ENCODE assay signal across 9 mouse cellular contexts in the genomic region with DNA sequence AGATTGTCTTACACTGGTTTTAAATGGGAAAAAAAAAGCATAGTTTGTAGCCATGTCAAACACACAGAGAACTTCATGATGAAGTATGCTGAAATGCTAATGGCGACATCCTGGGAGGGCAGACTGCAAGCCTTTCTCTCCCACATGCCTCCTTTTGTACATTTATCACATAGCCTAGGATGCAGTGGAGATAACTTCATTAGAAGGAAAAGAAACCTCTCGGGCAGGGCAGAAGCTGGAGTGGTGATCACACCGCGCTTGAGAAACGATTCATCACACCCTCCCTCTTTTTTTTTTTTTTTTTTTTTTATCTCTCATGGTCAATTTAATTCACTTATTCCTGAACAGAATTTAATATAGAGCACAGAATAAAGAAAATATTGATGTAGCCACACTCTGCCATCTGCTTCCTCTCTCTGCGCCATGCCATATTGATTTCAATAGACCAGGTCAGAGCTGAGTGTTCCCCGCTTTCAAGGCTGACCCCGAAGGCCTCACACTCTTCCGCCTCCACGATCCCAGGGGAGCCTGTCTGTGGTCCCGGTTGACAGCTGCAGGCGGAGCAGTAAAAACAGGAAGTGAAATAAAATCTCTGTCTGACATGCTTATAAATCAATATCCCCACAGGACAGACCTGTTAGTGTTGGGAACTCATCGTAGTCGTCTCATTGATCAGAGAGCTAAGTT. TPM values are rescaled to one million over a fixed set of nuclear protein-coding genes. Genes with fewer than 3 reads are reported as not detected.
DNase-seq lines count a peak whose midpoint lies in the region; ATAC-seq lines count a peak whose summit lies in the region.
"Had no signal": no experiment of that assay in that cellular context is flagged by ENCODE, and none has a peak within 500 bp of the region (broad histone marks: within the 10 kb centered on the region; RNA-seq: fewer than 3 reads in every experiment).

No protein-coding gene starts in this region.

- no peak for ATAC-seq in hindbrain, embryonic 16.5 days
- ATAC-seq in limb, embryonic 11.5 days (ENCODE audit: insufficient number of reproducible peaks, low FRiP score, low TSS enrichment, low read depth) = peak; percentile 74; the same call in 1 of the 2 replicates
- ATAC-seq in forebrain, embryonic 16.5 days = no peak

- H3K27me3 ChIP-seq in hindbrain, embryonic 10.5 days (ENCODE audit: insufficient read depth, poor library complexity, severe bottlenecking) = no peaks in the 10 kb centered on the region
- no peaks in the 10 kb centered on the region for H3K27me3 ChIP-seq in hindbrain, embryonic 16.5 days (replicated peaks; ENCODE audit: control insufficient read depth, insufficient read depth, low read length)
- H3K27me3 ChIP-seq in limb, embryonic 11.5 days (ENCODE audit: control insufficient read depth, insufficient read depth, low read length) = no peaks in the 10 kb centered on the region
- H3K27me3 ChIP-seq in forebrain, embryonic 16.5 days (replicated peaks; ENCODE audit: control insufficient read depth, insufficient read depth, low read length) = no peaks in the 10 kb centered on the region
- H3K27me3 ChIP-seq: embryonic facial prominence, embryonic 13.5 days had no signal

- no peak overlapping the region for H3K27ac ChIP-seq in hindbrain, embryonic 10.5 days
- no peak overlapping the region for H3K27ac ChIP-seq in hindbrain, embryonic 16.5 days (ENCODE audit: low read depth, low read length)
- H3K27ac ChIP-seq in limb, embryonic 11.5 days (replicated peaks; ENCODE audit: low read depth, low read length) = no peak overlapping the region
- no peak overlapping the region for H3K27ac ChIP-seq in forebrain, embryonic 16.5 days (ENCODE audit: low read length)
- H3K27ac ChIP-seq: embryonic facial prominence, embryonic 13.5 days had no signal

- no peak overlapping the region for H3K4me2 ChIP-seq in hindbrain, embryonic 16.5 days (ENCODE audit: low read length)
- no peak overlapping the region for H3K4me2 ChIP-seq in limb, embryonic 11.5 days (ENCODE audit: low read depth, severe bottlenecking)
- no peak overlapping the region for H3K4me2 ChIP-seq in forebrain, embryonic 16.5 days (ENCODE audit: low read length)
- H3K4me2 ChIP-seq: embryonic facial prominence, embryonic 13.5 days had no signal

- peak; percentile 71 for DNase-seq in hindbrain, embryonic 10.5 days (ENCODE audit: low spot score)
- DNase-seq in heart, adult 8-10 months (ENCODE audit: low spot score) = peak; percentile 16
- DNase-seq in limb, embryonic 11.5 days (ENCODE audit: low spot score) = peak; percentile 64
- peak; percentile 35 for DNase-seq in retina, postnatal 1 day
- no peak for DNase-seq in cerebellum, adult 9-11 months
- no peak for DNase-seq in ovary, adult 18-20 months (ENCODE audit: low spot score)

- H3K9me3 ChIP-seq in hindbrain, embryonic 10.5 days = no peaks in the 10 kb centered on the region
- H3K9me3 ChIP-seq in hindbrain, embryonic 16.5 days (ENCODE audit: control insufficient read depth, low read length) = no peaks in the 10 kb centered on the region
- H3K9me3 ChIP-seq in limb, embryonic 11.5 days (ENCODE audit: control insufficient read depth, low read length) = no peaks in the 10 kb centered on the region
- H3K9me3 ChIP-seq in forebrain, embryonic 16.5 days (ENCODE audit: control insufficient read depth, low read length) = no peaks in the 10 kb centered on the region
- H3K9me3 ChIP-seq: embryonic facial prominence, embryonic 13.5 days had no signal

- H3K4me1 ChIP-seq in hindbrain, embryonic 10.5 days (replicated peaks) = 0 out of 2 replicates have a peak, but pooled peaks cover 8% of the 10 kb centered on the region
- H3K4me1 ChIP-seq in hindbrain, embryonic 16.5 days (ENCODE audit: control insufficient read depth, insufficient read depth, low read depth, low read length) = 0 out of 2 replicates have a peak, but pooled peaks cover 2% of the 10 kb centered on the region
- H3K4me1 ChIP-seq in limb, embryonic 11.5 days (ENCODE audit: control insufficient read depth, insufficient read depth, low read length) = no peaks in the 10 kb centered on the region; the same call in 1 of the 2 replicates
- no peaks in the 10 kb centered on the region for H3K4me1 ChIP-seq in forebrain, embryonic 16.5 days (replicated peaks; ENCODE audit: control insufficient read depth, insufficient read depth, low read length)

- no peaks in the 10 kb centered on the region for H3K36me3 ChIP-seq in hindbrain, embryonic 10.5 days
- no peaks in the 10 kb centered on the region for H3K36me3 ChIP-seq in hindbrain, embryonic 16.5 days (ENCODE audit: control insufficient read depth, insufficient read depth, low read length)
- no peaks in the 10 kb centered on the region for H3K36me3 ChIP-seq in limb, embryonic 11.5 days (ENCODE audit: control insufficient read depth, insufficient read depth, low read length)
- H3K36me3 ChIP-seq in forebrain, embryonic 16.5 days (ENCODE audit: control insufficient read depth, insufficient read depth) = no peaks in the 10 kb centered on the region
- H3K36me3 ChIP-seq: embryonic facial prominence, embryonic 13.5 days had no signal

- no peak overlapping the region for H3K9ac ChIP-seq in hindbrain, embryonic 16.5 days (ENCODE audit: low read depth, low read length)
- H3K9ac ChIP-seq in limb, embryonic 11.5 days (ENCODE audit: low read length) = no peak overlapping the region
- no peak overlapping the region for H3K9ac ChIP-seq in forebrain, embryonic 16.5 days (replicated peaks; ENCODE audit: low read depth, low read length)
- H3K9ac ChIP-seq: embryonic facial prominence, embryonic 13.5 days had no signal

- 39% methylated on average over 14 of the region's 14 CpGs for WGBS in hindbrain, embryonic 10.5 days
- 36% methylated on average over 14 of the region's 14 CpGs for WGBS in hindbrain, embryonic 16.5 days
- WGBS in limb, embryonic 11.5 days = 47% methylated on average over 14 of the region's 14 CpGs
- 80% methylated on average over 14 of the region's 14 CpGs for WGBS in forebrain, embryonic 16.5 days

- no peak overlapping the region for H3K4me3 ChIP-seq in hindbrain, embryonic 10.5 days
- H3K4me3 ChIP-seq in hindbrain, embryonic 16.5 days (ENCODE audit: low read length) = no peak overlapping the region
- no peak overlapping the region for H3K4me3 ChIP-seq in limb, embryonic 11.5 days (ENCODE audit: low read depth, low read length)
- H3K4me3 ChIP-seq in forebrain, embryonic 16.5 days (replicated peaks; ENCODE audit: low read length) = no peak overlapping the region
- H3K4me3 ChIP-seq: embryonic facial prominence, embryonic 13.5 days had no signal

RNA-seq across cellular contexts. Expression of gene Zfp622, which starts 32.0 kb away (rescaled TPM):
- 26.7 and 31.7 TPM in 2 replicates for polyA plus RNA-seq in hindbrain, embryonic 10.5 days (2016; fragmentation: Nextera tagmentation; extraction: Ambion mirVana)
- polyA plus RNA-seq in hindbrain, embryonic 16.5 days (2015; fragmentation: Nextera tagmentation; extraction: Ambion mirVana) = 26.8 and 31.1 TPM in 2 replicates
- total RNA-seq in heart, adult 8-10 months (2022) = 10 to 100 TPM; 20.4 to 26.6 (median 24.4) TPM
- polyA plus RNA-seq in limb, embryonic 11.5 days (2014; fragmentation: Nextera tagmentation; extraction: Ambion mirVana) = 34.4 and 37.2 TPM in 2 replicates
- polyA plus RNA-seq in forebrain, embryonic 16.5 days (2015; fragmentation: Nextera tagmentation; extraction: Ambion mirVana) = 26.8 and 26.9 TPM in 2 replicates

Comparison
In these comparisons a context has a peak if more than half of its experiments do, and no peak if none do; other contexts are left out.
1. DNase-seq: peak in hindbrain, embryonic 10.5 days (single experiment), heart, adult 8-10 months (single experiment), limb, embryonic 11.5 days (single experiment) and retina, postnatal 1 day (single experiment); none in cerebellum, adult 9-11 months (single experiment) and ovary, adult 18-20 months (single experiment).